Mouse (Mus musculus) hematopoietic stem cell, adult 5-6 weeks (primary cell): ENCODE results near the gene Setd3. TPM values are rescaled to one million over a fixed set of nuclear protein-coding genes. Genes with fewer than 3 reads are reported as not detected.

Source experiments
- ATAC-seq, 2 experiments: fragments of 125-278 bp in 1 of 2; replicated peaks in 1 of 2; 2 replicates each; pipeline ENCODE4 v1.8.0; 2016 to 2017; ENCODE audit warnings: inconsistent platforms in 2 of 2, mild to moderate bottlenecking in 2 of 2, moderate number of reproducible peaks in 2 of 2, low read depth in 1 of 2, moderate TSS enrichment in 1 of 2; ENCODE audit not compliant: low FRiP score in 2 of 2, poor library complexity in 2 of 2, severe bottlenecking in 2 of 2, insufficient read depth in 1 of 2, low TSS enrichment in 1 of 2
- total RNA-seq: library from RNA; stranded (forward); fragments of 172-1452, 232-1000 nt; gene quantifications from 2 replicates; pipeline ENCODE4 v1.2.3, GENCODE M21; 2017

Gene Setd3
- total RNA-seq, 1 experiment from 2014 or later: 107 TPM

GRCm38 (mm10) chr12:108064396-108064998 is 114.6 kb downstream of the Setd3 start:
- ATAC-seq: no peak

- no peak for ATAC-seq
These were observed 115.1 kb downstream of the Setd3 start for GRCm38 (mm10) chr12:108063986-108064385.

GRCm38 (mm10) chr12:108062137-108062536 is 117.0 kb downstream of the Setd3 start:
- no peak for ATAC-seq

- no peak for ATAC-seq
These were observed 117.5 kb downstream of the Setd3 start for GRCm38 (mm10) chr12:108061661-108062060.

Other genes with a start within 250 kb of the Setd3 start
- 0.15 and 0.19 TPM in 2 replicates for gene Bcl11b, start 175.7 kb downstream of the Setd3 start, total RNA-seq
- gene Ccnk, start 265 bp upstream of the Setd3 start, total RNA-seq: 15.1 and 20.9 TPM in 2 replicates
- gene Ccdc85c, start 96.1 kb upstream of the Setd3 start, total RNA-seq: 1.4 and 4.4 TPM in 2 replicates
- not detected in 2 replicates for gene Hhipl1, start 127.0 kb upstream of the Setd3 start, total RNA-seq
- gene Cyp46a1, start 155.1 kb upstream of the Setd3 start, total RNA-seq: 0.10 and 0.38 TPM in 2 replicates
- gene Eml1, start 191.6 kb upstream of the Setd3 start, total RNA-seq: not detected in 2 replicates